Mouse (Mus musculus) myocyte (in vitro differentiated cells): ENCODE results near the gene Grm8. TPM values are rescaled to one million over a fixed set of nuclear protein-coding genes. Genes with fewer than 3 reads are reported as not detected.

Experiments used
- H3K27me3 ChIP-seq: one replicate; pipeline ENCODE4 v1.6.1; 2011; ENCODE audit not compliant: control insufficient read depth, insufficient read depth, insufficient read length
- H3K36me3 ChIP-seq: one replicate; pipeline ENCODE4 v1.6.1; 2011; ENCODE audit not compliant: control insufficient read depth, insufficient read depth
- H3K4me2 ChIP-seq: one replicate; pipeline ENCODE4 v1.6.1; 2011; ENCODE audit warnings: low read depth, control low read depth
- H3K4me3 ChIP-seq: one replicate; pipeline ENCODE4 v1.5.1; 2011; ENCODE audit warnings: mild to moderate bottlenecking, control low read depth, moderate library complexity
- H3K79me2 ChIP-seq: one replicate; pipeline ENCODE4 v1.6.1; 2011; ENCODE audit not compliant: control insufficient read depth, insufficient read depth
- H3ac ChIP-seq: one replicate; pipeline ENCODE4 v1.6.1; 2011; ENCODE audit not compliant: control insufficient read depth, insufficient read length
- CEBPB ChIP-seq: IDR thresholded peaks from 2 replicates; pipeline ENCODE4 v1.6.1; 2011; ENCODE audit warnings: mild to moderate bottlenecking, moderate library complexity; ENCODE audit not compliant: poor library complexity, insufficient read depth, severe bottlenecking
- E2F4 ChIP-seq: IDR thresholded peaks from one replicate; pipeline ENCODE4 v1.6.1; 2011; ENCODE audit warnings: mild to moderate bottlenecking, control low read depth, moderate library complexity; ENCODE audit not compliant: insufficient read depth
- MAX ChIP-seq: IDR thresholded peaks from one replicate; pipeline ENCODE4 v1.6.1; 2011; ENCODE audit warnings: low read depth, mild to moderate bottlenecking, control low read depth
- MYOD1 ChIP-seq, 3 experiments: IDR thresholded peaks; one replicate each; pipeline ENCODE4 v1.6.1; 2011; ENCODE audit warnings: control low read depth in 2 of 3, low read depth in 2 of 3, mild to moderate bottlenecking in 2 of 3, moderate library complexity in 1 of 3; ENCODE audit not compliant: insufficient read length in 2 of 3, control insufficient read depth in 1 of 3
- MYOG ChIP-seq, 3 experiments: IDR thresholded peaks; one replicate each; pipeline ENCODE4 v1.6.1; 2011; ENCODE audit warnings: control low read depth in 2 of 3, low read depth in 2 of 3, mild to moderate bottlenecking in 2 of 3; ENCODE audit not compliant: insufficient read length in 2 of 3, control insufficient read depth in 1 of 3, insufficient read depth in 1 of 3
- POLR2A ChIP-seq: IDR thresholded peaks from one replicate; pipeline ENCODE4 v1.6.1; 2011; ENCODE audit warnings: low read depth, mild to moderate bottlenecking, control low read depth, moderate library complexity; ENCODE audit not compliant: insufficient read length
- POLR2AphosphoS2 ChIP-seq: IDR thresholded peaks from one replicate; pipeline ENCODE4 v1.6.1; 2011; ENCODE audit warnings: low read depth, control low read depth; ENCODE audit not compliant: insufficient read length
- REST ChIP-seq: IDR thresholded peaks from one replicate; pipeline ENCODE4 v1.6.1; 2011; ENCODE audit warnings: mild to moderate bottlenecking, control low read depth, moderate library complexity; ENCODE audit not compliant: insufficient read depth, insufficient read length
- SRF ChIP-seq: IDR thresholded peaks from one replicate; pipeline ENCODE4 v1.6.1; 2011; ENCODE audit warnings: low read depth; ENCODE audit not compliant: control insufficient read depth, insufficient read length
- TCF12 ChIP-seq: IDR thresholded peaks from one replicate; pipeline ENCODE4 v1.6.1; 2011; ENCODE audit warnings: mild to moderate bottlenecking, control low read depth; ENCODE audit not compliant: poor library complexity, insufficient read depth, severe bottlenecking
- TCF3 ChIP-seq: IDR thresholded peaks from one replicate; pipeline ENCODE4 v1.6.1; 2011; ENCODE audit warnings: low read depth, control low read depth; ENCODE audit not compliant: insufficient read length
- USF1 ChIP-seq: IDR thresholded peaks from one replicate; pipeline ENCODE4 v1.6.1; 2011; ENCODE audit warnings: low read depth, mild to moderate bottlenecking, control low read depth, moderate library complexity
- polyA plus RNA-seq: library from polyadenylated mRNA; unstranded; fragments of >200 nt; fragmentation: generic; extraction: Trizol; gene quantifications from one replicate; pipeline ENCODE4 v1.2.1, GENCODE M21; 2012; ENCODE audit warnings: missing spikeins

Grm8 gene
- polyA plus RNA-seq, 1 experiment: not detected

GRCm38 (mm10) chr6:28092511-28092910, 42.5 kb downstream of the Grm8 start:
- no peaks in the 10 kb centered on the region for H3K36me3 ChIP-seq
- H3K4me2 ChIP-seq: no peak overlapping the region
- H3K4me3 ChIP-seq: no peak overlapping the region
- H3K79me2 ChIP-seq: no peaks in the 10 kb centered on the region
- TF ChIP-seq SRF (no peak), TCF3 (no peak), E2F4 (no peak), CEBPB (no peak), POLR2A (no peak), REST (no peak), USF1 (no peak), TCF12 (no peak), MYOG (IDR thresholded peaks at IDR 0.05; ENCODE audit: control insufficient read depth in 1 of 3, insufficient read depth in 1 of 3, insufficient read length in 2 of 3, low read depth in 2 of 3) (no peak), MAX (no peak)
- H3ac ChIP-seq: no peak overlapping the region
- H3K27me3 ChIP-seq: no peaks in the 10 kb centered on the region

DNA sequence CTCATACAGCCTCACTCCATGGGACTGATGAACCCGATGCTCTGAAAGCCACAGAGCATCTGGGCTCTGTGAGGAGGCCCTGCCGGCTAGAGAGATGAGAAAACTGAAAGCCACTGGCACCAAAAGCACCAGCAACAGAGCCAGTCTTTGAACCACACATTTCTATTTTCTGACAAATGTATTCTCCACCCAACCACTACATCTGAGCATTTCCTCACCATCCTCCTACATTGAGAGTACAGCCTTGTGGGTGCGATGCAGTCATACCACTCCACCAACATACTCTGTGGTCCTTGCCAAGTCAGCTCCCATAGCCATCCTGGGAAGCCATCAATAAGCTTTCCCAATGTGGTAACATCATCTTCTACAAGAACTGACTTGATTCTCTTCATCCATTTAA, 43.1 kb downstream of the Grm8 start:
- Histone ChIP-seq H3K27me3 (no peaks in the 10 kb centered on the region), H3ac (no peak overlapping the region), H3K79me2 (no peaks in the 10 kb centered on the region), H3K4me2 (no peak overlapping the region), H3K4me3 (no peak overlapping the region), H3K36me3 (no peaks in the 10 kb centered on the region)
- TF ChIP-seq MYOD1 (IDR thresholded peaks at IDR 0.05; ENCODE audit: control insufficient read depth in 1 of 3, insufficient read length in 2 of 3, low read depth in 2 of 3) (no peak), POLR2A (no peak), SRF (no peak), CEBPB (no peak), MYOG (IDR thresholded peaks at IDR 0.05; ENCODE audit: control insufficient read depth in 1 of 3, insufficient read depth in 1 of 3, insufficient read length in 2 of 3, low read depth in 2 of 3) (no peak), MAX (no peak), POLR2AphosphoS2 (no peak), TCF12 (no peak), REST (no peak), E2F4 (no peak), USF1 (no peak), TCF3 (no peak)

GRCm38 (mm10) chr6:28090981-28091380, 44.0 kb downstream of the Grm8 start:
- no peak overlapping the region for H3K4me2 ChIP-seq
- TF ChIP-seq MYOD1 (IDR thresholded peaks at IDR 0.05; ENCODE audit: control insufficient read depth in 1 of 3, insufficient read length in 2 of 3, low read depth in 2 of 3) (no peak), TCF3 (no peak), MAX (no peak), USF1 (no peak), CEBPB (no peak), REST (no peak), TCF12 (no peak), E2F4 (no peak), POLR2AphosphoS2 (no peak), SRF (no peak), MYOG (IDR thresholded peaks at IDR 0.05; ENCODE audit: control insufficient read depth in 1 of 3, insufficient read depth in 1 of 3, insufficient read length in 2 of 3, low read depth in 2 of 3) (no peak), POLR2A (no peak)
- no peaks in the 10 kb centered on the region for H3K79me2 ChIP-seq
- H3K4me3 ChIP-seq: no peak overlapping the region
- H3K27me3 ChIP-seq: no peaks in the 10 kb centered on the region
- no peaks in the 10 kb centered on the region for H3K36me3 ChIP-seq
- no peak overlapping the region for H3ac ChIP-seq

DNA sequence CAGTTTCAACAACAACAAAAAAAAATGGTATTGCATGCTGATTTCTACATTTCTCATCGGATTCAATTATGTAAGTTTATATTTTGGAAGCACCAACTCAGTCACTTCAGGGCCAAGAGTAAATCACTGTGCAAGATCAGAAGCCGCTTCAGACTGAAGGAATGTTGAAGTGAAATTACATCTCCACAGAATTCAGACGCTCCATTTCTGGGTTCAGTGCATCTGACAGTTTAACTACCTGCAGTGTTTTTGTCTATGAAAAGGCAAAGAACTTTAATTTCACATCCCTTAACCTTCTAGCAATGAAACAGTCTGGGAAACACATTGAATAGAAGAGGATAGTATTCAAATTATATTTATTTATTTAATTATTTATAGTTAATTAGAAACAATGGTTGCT, 59.4 kb downstream of the Grm8 start:
- Histone ChIP-seq H3K4me2 (no peak overlapping the region), H3ac (no peak overlapping the region), H3K36me3 (no peaks in the 10 kb centered on the region), H3K4me3 (no peak overlapping the region), H3K79me2 (no peaks in the 10 kb centered on the region), H3K27me3 (no peaks in the 10 kb centered on the region)
- TF ChIP-seq MYOD1 (IDR thresholded peaks at IDR 0.05; ENCODE audit: control insufficient read depth in 1 of 3, insufficient read length in 2 of 3, low read depth in 2 of 3) (no peak), TCF3 (no peak), TCF12 (no peak), REST (no peak), E2F4 (no peak), POLR2A (no peak), CEBPB (no peak)

GRCm38 (mm10) chr6:28074470-28074869, 60.5 kb downstream of the Grm8 start:
- TF ChIP-seq MYOD1 (IDR thresholded peaks at IDR 0.05; ENCODE audit: control insufficient read depth in 1 of 3, insufficient read length in 2 of 3, low read depth in 2 of 3) (no peak), POLR2A (no peak), MAX (no peak), REST (no peak), CEBPB (no peak), TCF3 (no peak), USF1 (no peak), E2F4 (no peak), TCF12 (no peak), SRF (no peak), POLR2AphosphoS2 (no peak), MYOG (IDR thresholded peaks at IDR 0.05; ENCODE audit: control insufficient read depth in 1 of 3, insufficient read depth in 1 of 3, insufficient read length in 2 of 3, low read depth in 2 of 3) (no peak)
- Histone ChIP-seq H3K36me3 (no peaks in the 10 kb centered on the region), H3K27me3 (no peaks in the 10 kb centered on the region), H3K4me2 (no peak overlapping the region), H3K79me2 (no peaks in the 10 kb centered on the region), H3K4me3 (no peak overlapping the region), H3ac (no peak overlapping the region)
